Mouse (Mus musculus): ENCODE results near the gene Il1b. TPM values are rescaled to one million over a fixed set of nuclear protein-coding genes. Genes with fewer than 3 reads are reported as not detected.

The Il1b gene
- not detected for polyA plus RNA-seq (2012; fragmentation: generic; extraction: Trizol)

GRCm38 (mm10) chr2:129371039-129371438 is at the start of gene Il1b:
TSS of gene Il1b (minus strand) at chr2:129371139.

Other genes with a start within 250 kb of the Il1b start
- 10 to 100 TPM; 25.2 to 41.0 TPM for gene Chchd5, start 241.4 kb downstream of the Il1b start, polyA plus RNA-seq (2012; fragmentation: generic; extraction: Trizol)
- 1 to 10 TPM; 4.7 to 5.3 TPM for gene Slc20a1, start 172.4 kb downstream of the Il1b start, polyA plus RNA-seq (2012; fragmentation: generic; extraction: Trizol)
- 10 to 100 TPM in 1 of 2 experiments, 1 to 10 TPM in 1; 1.8 to 21.4 TPM for gene Ckap2l, start 73.9 kb downstream of the Il1b start, polyA plus RNA-seq (2012; fragmentation: generic; extraction: Trizol)
- gene Il1a, start 61.2 kb downstream of the Il1b start, polyA plus RNA-seq (2012; fragmentation: generic; extraction: Trizol), result not detected
- gene F830045P16Rik, start 165.5 kb upstream of the Il1b start, polyA plus RNA-seq (2012; fragmentation: generic; extraction: Trizol), result not detected
- 10 to 100 TPM in 1 of 2 experiments, 1 to 10 TPM in 1; 6.5 to 38.2 TPM for gene Sirpa, start 221.7 kb upstream of the Il1b start, polyA plus RNA-seq (2012; fragmentation: generic; extraction: Trizol)